Mouse (Mus musculus) embryo, embryonic 9.5 days (tissue): ENCODE data around the gene Gzmg.
A peak's percentile ranks its signal among the peaks of the same experiment; 100 is the strongest.
"Not testable (repeated sequence)": the region's sequence is repeated elsewhere in the genome, so short reads cannot be mapped to it uniquely, and the experiment has no call there.

Source experiments
- DNase-seq: peaks from one replicate; pipeline ENCODE4 v3.0.0-alpha.2; 2017; ENCODE audit errors: extremely low spot score

Gene Gzmg

DNA sequence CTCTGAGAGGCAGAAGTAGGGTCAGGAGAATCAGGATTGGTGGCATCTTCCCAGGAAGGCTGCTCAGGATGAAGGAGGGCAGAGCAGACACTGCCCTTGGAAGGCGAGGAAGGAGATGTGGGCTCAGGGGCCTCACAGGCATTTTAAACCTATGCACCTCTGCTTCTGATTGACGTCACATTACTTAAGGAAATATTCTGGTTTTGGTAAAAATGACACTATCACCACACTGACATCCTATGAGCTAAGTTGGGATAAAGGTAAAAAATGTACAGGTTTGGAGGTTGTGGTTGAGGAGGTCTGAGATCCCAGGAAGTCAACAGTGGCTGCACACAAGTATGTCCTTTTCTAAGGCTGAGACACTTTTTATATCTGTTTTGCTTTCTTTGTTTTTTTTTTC lies at the start of gene Gzmg:
Gzmg (minus strand) TSS at position 101 of the 400 bp plus-strand sequence.
- not testable (repeated sequence) for DNase-seq

DNA sequence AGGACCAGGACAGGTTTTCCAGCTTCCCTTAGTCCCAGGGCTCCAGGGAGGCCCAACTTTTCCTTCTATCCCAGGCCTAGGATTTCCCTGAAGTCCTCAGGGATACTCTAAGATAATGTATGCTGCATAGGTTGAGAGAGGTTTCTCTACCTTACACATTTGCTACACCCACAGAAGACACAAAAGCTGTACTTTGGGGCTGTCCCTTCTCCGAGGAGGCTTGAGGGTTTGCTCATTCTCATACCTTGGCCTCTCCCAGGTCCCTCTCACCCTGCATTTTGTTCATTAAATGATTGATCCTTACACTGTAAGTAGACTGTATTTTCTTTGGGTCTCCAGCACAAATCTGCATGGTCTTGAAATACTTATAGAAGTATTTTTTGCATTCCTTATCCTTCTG lies 46.2 kb upstream of the Gzmg start:
- no peak for DNase-seq

DNA sequence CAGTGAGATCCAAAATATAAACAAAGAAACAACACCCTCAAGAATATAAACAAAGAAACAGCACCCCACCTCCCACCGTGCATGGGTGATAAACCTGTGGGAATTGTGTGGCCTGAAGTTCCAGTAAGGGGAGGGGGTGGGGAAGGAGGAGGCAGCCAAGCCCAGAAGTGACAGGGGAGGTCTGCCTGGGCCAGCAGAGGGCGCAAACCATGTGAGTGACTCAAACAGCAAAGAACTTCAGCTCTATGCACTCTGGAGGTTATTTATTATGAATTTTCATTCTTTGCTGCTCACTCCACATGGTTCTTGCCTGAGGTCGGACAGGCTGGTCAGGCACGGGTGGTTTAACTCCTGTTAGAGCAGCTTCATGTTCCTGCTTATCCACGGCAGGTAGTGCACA lies 45.6 kb upstream of the Gzmg start:
- DNase-seq, result peak; percentile 48

DNA sequence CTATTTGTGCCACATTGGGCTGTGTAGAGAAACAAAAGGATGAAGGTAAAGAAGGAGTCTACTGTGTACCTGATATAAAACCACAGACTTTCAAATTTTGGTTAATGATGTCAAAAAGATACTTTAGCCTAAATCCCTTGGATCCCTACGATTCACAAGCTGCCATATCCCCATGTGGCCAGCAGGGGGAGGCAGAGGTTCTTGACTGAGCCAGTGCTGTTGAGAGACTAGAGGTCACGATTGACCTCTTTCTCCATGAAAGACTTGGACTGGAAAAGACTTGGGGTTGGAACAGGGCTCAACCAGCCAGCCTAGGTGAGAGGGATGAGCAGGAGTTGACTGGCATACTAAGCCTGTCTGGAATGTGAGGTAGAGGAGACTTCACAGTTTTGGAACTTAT lies 44.6 kb upstream of the Gzmg start:
- DNase-seq, result peak; percentile 64

DNA sequence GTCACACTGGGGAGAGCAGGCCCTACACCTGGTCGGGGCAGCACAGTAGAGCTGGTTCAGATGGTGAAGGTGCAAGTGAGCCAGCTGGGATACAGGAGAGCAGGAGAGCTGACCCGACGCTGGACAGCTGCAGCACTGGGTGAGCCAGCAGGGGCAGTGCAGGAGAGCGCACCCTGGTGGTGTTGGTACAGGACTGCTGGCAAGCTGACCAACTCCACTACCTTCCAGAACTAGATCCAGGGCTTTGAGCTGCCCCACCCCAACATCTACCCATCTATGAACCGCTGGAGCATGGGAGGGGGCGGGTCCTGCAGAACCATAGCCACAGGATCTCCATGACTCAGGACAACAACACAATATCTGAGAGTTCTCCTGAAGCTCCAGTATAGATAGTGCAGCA lies 27.6 kb upstream of the Gzmg start:
- no peak for DNase-seq

DNA sequence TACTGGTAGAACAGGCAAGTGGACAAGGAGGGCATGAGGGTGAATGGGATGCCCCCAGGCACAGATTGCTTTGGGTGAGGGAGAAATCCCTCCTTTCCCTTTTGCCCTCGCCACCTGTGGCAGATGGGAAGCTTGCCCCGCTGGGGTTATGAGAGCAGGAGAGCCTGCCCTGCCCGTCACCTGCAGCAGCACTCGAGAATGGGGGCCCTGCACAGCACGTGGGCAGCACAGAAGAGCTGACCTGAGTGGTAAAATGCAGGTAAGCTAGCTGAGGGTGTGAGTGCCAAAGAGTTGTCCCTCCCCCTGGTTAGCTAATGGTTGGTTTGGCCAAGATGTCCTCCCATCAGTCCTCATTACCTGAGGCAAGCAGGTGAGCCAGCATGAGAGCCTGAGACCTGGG lies 27.1 kb upstream of the Gzmg start:
- no peak for DNase-seq

DNA sequence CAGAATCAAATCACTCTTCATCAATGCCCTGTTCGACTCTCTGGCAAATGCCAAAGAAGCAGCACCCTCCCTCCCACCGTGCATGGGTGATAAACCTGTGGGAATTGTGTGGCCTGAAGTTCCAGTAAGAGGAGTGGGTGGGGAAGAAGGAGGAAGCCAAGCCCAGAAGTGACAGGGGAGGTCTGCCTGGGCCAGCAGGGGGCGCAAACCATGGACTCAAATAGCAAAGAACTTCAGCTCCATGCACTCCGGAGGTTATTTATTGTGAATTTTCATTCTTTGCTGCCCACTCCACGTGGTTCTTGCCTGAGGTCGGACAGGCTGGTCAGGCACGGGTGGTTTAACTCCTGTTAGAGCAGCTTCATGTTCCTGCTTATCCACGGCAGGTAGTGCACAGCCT lies 18.3 kb upstream of the Gzmg start:
- DNase-seq, result peak; percentile 52

DNA sequence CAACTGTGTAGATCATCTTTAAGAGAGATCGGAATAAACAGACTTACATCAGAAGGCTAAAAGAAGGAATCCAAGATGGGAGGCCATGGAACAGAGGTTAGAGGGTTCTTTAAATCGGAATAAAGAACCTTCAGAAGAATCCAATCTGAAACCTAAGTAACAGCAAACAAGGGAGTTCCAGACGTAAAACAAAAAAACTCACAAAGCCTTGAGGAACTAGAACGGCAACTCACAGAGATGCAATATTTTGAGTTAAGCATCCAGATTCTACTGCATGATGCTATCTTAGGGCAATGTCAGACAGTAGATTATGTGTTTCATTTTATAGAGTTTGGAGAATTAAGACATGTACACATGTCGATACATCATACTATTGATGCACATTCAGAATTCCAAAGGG lies 15.1 kb upstream of the Gzmg start, which contains the start of gene Gzmn:
Gzmn (minus strand) TSS at position 101 of the 400 bp plus-strand sequence.
- no peak for DNase-seq

DNA sequence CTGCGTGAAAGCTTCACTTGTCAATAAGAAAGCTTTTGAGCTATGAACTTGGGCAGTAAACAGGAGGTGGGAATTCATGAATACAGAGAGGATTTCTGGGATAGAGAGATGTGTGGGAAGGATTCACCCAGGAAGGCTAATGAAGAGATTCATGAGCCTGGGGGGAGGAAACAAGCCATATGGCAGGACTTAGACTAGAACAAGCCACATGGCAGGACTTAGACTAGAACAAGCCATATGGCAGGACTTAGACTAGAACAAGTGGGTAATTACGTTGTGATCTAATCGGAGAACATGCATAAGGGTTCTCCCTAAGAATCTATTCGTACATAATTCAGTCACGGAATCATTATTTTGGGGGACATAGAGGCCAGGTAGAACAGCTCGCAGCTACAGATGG lies 14.0 kb upstream of the Gzmg start:
- no peak for DNase-seq

DNA sequence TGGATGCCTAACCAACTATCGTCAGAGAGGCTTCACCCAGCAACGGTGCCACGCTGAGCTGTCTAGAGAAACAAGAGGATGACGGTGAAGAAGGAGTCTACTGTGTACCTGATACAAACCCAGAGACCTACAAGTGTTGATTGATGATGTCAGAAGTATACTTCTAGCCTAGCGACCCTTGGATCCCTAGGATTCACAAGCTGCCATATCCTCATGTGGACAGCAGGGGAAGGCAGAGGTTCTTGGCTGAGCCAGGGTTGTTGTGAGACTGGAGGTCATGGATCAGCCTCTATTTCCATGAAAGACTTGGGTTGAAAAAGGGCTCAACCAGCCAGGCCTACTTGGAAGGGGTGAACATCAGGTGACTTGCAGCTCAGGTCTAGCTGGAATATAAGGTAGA lies 13.4 kb upstream of the Gzmg start:
- DNase-seq, result no peak

DNA sequence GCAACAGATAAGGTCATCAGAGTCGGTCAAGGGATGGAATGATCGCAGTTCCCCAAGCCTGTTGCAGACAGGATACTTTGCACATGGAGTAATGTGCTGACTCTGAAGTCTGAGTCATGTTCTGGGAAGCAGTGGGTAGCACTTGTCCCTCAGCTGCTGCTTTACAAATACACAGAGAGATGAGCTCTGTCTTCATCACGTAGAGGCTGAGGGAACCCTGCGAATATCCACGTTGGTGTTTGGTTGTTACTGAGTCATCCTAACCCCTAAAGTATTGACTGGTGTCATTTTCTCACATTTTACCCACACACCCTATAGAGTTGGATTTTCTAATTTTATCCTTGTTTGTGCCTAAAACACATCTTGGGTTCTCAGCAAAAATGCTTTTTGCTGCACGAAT lies 8.6 kb upstream of the Gzmg start:
- no peak for DNase-seq

DNA sequence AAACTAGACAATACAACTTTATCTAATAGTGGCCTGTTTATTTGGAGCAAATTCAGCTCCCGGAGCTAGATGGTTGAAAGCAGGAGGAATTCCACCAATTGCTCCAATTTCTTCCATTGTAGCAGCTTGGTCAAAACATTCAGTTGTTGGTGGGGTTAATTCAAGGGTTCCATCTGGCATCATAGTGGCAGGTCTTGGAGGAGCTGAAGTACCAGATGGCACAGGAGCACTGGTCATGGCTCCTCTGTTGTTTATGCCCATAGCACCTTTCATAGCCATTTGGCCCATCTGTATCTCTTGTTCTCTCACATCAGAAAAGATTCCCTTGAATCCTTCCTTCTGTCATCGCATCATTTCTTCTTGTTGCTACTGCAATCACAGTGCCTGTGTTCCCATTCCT lies 2.7 kb upstream of the Gzmg start:
- DNase-seq, result no peak

DNA sequence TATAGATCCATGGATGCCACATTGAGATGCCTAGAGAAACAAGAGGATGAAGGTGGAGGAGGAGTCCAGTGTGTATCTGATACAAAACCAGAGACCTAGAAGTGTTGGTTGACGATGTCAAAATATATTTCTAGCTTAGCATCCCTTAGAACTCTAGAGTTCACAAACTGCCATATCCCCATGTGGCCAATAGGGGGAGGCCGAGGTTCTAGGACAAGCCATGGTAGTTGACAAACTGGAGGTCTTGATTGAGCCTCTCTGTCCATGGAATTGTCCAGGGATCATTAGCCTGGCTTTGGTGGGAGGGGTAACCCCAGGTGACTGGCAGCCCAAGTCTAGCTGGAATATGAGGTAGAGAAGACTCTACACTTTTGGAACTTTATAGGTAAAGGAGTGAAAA lies 4.0 kb downstream of the Gzmg start:
- DNase-seq, result no peak

DNA sequence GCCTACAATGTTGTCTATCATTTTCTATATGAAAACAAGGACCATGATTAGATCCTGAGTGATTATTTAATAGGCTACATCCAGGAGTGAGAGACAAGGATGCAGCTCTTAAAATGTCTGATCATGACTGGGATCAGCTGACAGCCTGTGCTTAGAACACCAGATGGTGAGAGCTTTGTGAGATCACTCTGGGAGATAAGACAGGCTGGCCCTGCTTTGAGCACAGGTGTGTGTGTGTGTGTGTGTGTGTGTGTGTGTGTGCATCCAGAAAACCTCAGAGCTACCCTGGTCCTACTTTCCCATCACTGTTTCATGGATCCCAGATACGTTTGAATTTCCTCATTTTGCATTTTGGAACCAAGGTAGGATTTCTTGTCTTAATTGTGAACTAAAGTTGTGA lies 25.7 kb downstream of the Gzmg start:
- DNase-seq, result not testable (repeated sequence)

DNA sequence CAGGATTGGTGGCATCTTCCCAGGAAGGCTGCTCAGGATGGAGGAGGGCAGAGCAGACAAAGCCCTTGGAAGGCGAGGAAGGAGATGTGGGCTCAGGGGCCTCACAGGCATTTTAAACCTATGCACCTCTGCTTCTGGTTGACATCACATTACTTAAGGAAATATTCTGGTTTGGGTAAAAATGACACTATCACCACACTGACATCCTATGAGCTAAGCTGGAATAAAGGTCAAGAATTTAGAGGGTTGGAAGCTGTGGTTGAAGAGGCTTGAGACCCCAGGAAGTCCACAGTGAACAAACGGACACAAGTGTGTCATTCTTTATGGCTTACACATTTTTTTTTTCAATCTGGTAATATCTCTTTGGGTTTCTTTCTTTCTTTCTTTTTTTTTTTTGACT lies 26.9 kb downstream of the Gzmg start, which contains the start of gene Gzmd:
Gzmd (minus strand) TSS at position 101 of the 400 bp plus-strand sequence.
- DNase-seq, result not testable (repeated sequence)

DNA sequence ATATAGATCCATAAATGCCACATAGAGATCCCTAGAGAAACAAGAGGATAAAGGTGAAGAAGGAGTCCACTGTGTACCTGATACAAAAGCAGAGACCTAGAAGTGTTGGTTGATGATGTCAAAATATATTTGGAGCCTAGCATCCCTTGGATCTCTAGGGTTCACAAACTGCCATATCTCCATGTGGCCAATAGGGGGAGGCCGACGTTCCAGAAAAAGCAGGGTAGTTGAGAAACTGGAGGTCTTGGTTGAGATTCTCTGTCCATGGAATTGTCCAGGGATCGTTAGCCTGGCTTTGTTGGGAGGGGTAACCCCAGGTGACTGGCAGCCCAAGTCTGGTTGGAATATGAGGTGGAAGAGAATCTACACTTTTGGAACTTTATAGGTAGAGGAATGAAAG lies 31.0 kb downstream of the Gzmg start:
- no peak for DNase-seq

DNA sequence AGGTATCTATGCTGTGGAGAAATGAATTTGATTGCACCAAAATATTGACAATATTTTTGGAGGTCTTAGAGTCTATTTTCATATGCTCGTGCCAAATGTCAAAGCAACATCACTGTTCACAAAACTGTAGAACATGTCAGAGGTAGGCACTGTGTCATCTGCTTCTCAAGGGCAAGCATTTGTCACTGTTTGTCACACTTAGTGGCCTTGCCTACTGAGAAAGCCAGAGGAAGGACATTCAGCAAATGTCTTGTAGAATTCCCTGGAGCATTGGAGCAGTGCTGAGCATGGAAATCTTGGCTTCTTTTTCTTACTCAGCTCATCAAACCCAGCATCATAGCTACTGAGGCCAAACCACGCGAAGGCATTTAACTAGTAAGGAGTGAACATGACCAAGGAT lies 35.9 kb downstream of the Gzmg start:
- no peak for DNase-seq

DNA sequence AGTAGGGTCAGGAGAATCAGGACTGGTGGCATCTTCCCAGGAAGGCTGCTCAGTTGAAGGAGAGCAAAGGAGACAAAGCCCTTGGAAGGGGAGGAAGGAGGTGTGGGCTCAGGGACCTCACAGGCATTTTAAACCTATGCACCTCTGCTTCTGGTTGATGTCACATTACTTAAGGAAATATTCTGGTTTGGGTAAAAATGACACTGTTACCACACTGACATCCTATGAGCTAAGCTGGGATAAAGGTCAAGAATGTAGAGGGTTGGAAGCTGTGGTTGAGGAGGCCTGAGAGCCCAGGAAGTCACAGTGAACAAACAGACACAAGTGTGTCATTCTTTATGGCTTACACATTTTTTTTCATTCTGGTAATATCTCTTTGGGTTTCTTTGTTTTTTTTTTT lies 38.9 kb downstream of the Gzmg start, which contains the start of gene Gzme:
Gzme (minus strand) TSS at position 101 of the 400 bp plus-strand sequence.
- DNase-seq, result no peak

DNA sequence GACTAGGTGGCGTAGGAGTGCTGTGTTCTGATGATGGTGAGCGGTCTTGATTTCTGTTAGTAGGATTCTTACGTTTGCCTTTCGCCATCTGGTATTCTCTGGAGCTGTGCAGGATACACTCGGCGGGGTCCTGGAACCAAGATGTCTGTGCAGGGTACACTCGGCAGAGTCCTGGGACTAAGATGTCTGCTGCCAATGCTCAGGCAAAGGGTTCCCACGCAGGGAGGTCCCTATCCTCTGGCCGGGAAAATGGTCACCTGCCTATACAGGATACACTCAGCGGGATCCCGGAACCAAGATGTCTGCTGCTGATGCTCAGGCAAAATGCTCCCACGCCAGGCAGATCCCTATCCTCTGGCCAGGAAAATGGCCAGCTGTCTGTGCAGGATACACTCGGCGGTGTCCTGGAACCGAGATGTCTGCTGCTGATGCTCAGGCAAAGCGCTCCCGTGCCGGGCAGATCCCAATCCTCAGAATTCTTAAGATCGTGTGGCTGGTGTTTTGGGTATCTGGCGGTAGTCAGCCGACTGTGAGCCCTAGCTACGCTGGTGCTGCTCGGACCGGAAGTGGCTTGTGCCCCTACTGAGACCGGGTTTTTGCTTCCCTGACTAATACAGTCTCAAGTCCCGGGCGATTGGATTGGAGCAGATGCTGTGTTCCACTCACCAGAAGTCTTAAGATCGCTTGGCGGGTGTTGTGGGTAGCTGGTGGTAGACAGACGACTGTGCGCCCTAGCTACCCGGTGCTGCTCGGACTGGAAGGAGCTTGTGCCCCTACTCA lies 43.7 kb downstream of the Gzmg start:
- not testable (repeated sequence) for DNase-seq
